ENCODE assay signal across 19 mouse cellular contexts in the genomic region with DNA sequence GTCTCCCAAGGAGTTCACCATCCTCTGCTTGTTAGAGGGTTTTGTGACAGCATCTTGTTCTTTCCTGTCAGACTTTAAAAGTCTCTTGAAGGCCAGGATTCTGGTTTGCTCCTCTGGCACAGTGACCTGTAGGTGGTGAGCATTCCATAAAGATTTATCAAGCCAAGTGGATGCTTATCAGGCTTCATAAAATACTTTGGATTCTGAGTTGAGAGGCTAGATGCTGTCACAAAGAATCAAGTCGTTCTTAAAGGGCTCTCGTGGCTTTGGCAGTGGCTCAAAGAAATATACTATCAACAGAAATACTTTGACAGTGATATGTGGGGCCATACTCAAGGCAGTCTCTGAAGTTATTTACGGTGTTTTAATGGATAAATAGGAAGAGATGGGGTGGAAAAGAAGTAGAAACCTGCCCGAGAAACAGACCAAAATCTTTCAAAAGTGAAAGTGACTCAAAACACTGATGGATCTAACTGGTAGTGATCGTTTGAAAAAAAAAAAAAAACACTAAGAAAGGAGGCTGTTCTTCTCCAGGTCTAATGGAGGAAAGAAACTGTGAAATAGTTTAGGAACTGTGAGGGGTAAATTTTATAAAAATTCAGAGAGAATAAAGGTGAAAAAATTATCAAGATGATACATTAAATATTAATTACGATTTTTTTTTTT.
DNase-seq lines count a peak whose midpoint lies in the region; ATAC-seq and TF ChIP-seq lines count a peak whose summit lies in the region.
"Had no signal": no experiment of that assay in that cellular context is flagged by ENCODE, and none has a peak within 500 bp of the region (broad histone marks: within the 10 kb centered on the region; RNA-seq: fewer than 3 reads in every experiment).

No protein-coding gene starts in this region.

- H3K27ac ChIP-seq in heart, embryonic 15.5 days = no peak overlapping the region
- H3K27ac ChIP-seq in heart, embryonic 10.5 days = no peak overlapping the region
- no peak overlapping the region for H3K27ac ChIP-seq in lung, postnatal 0 days (ENCODE audit: low read length)
- H3K27ac ChIP-seq: embryonic facial prominence, embryonic 13.5 days; gastrocnemius, adult 2 months; limb, embryonic 13.5 days; liver, embryonic 15.5 days; neural tube, embryonic 13.5 days had no signal

- H3K4me3 ChIP-seq in heart, embryonic 15.5 days = no peak overlapping the region
- no peak overlapping the region for H3K4me3 ChIP-seq in heart, embryonic 10.5 days
- H3K4me3 ChIP-seq in lung, postnatal 0 days (ENCODE audit: low read depth, low read length) = no peak overlapping the region
- H3K4me3 ChIP-seq: embryonic facial prominence, embryonic 13.5 days; gastrocnemius, adult 2 months; limb, embryonic 13.5 days; liver, embryonic 15.5 days; neural tube, embryonic 13.5 days had no signal

- ATAC-seq in heart, embryonic 15.5 days (replicated peaks; ENCODE audit: insufficient number of reproducible peaks, insufficient read depth, low FRiP score, low read depth) = no peak
- ATAC-seq in common myeloid progenitor, adult 5-6 weeks (replicated peaks; ENCODE audit: low read depth, poor library complexity, severe bottlenecking) = peak; percentile 39; the same call in 1 of the 2 replicates
- ATAC-seq in lung, postnatal 0 days = peak; percentile 67; the same call in 1 of the 2 replicates
- ATAC-seq in CD4-positive, CD25-positive, alpha-beta regulatory T cell, adult 4 months = no peak
- ATAC-seq: forebrain, postnatal 0 days had no signal

- H3K27me3 ChIP-seq in heart, embryonic 15.5 days = no peaks in the 10 kb centered on the region
- no peaks in the 10 kb centered on the region for H3K27me3 ChIP-seq in heart, embryonic 10.5 days (ENCODE audit: insufficient read depth, poor library complexity, severe bottlenecking)
- no peaks in the 10 kb centered on the region for H3K27me3 ChIP-seq in lung, postnatal 0 days (replicated peaks; ENCODE audit: insufficient read depth, low read length)
- H3K27me3 ChIP-seq: embryonic facial prominence, embryonic 13.5 days; limb, embryonic 13.5 days; liver, embryonic 15.5 days; neural tube, embryonic 13.5 days had no signal

- 37% methylated on average over 6 of the region's 6 CpGs for WGBS in heart, embryonic 15.5 days
- WGBS in heart, embryonic 10.5 days = 57% methylated on average over 6 of the region's 6 CpGs
- WGBS in lung, postnatal 0 days = 34% methylated on average over 6 of the region's 6 CpGs

- peaks cover 2% of the 10 kb centered on the region; the same call in 1 of the 2 replicates for H3K4me1 ChIP-seq in heart, embryonic 15.5 days (replicated peaks)
- no peaks in the 10 kb centered on the region for H3K4me1 ChIP-seq in heart, embryonic 10.5 days
- no peaks in the 10 kb centered on the region for H3K4me1 ChIP-seq in lung, postnatal 0 days (ENCODE audit: insufficient read depth, low read depth, low read length)
- H3K4me1 ChIP-seq: embryonic facial prominence, embryonic 13.5 days; limb, embryonic 13.5 days; liver, embryonic 15.5 days; neural tube, embryonic 13.5 days had no signal

- peak overlapping the region; percentile 16; the same call in 1 of the 2 replicates for H3K4me2 ChIP-seq in heart, embryonic 15.5 days
- no peak overlapping the region; the same call in 1 of the 2 replicates for H3K4me2 ChIP-seq in lung, postnatal 0 days (replicated peaks; ENCODE audit: low read depth, low read length)
- H3K4me2 ChIP-seq: embryonic facial prominence, embryonic 13.5 days; limb, embryonic 13.5 days; liver, embryonic 15.5 days; neural tube, embryonic 13.5 days had no signal

- DNase-seq in heart, embryonic 10.5 days (ENCODE audit: low spot score) = no peak
- peak; percentile 33 for DNase-seq in lung, postnatal 0 days (ENCODE audit: low spot score)
- peak; percentile 58 for DNase-seq in retina, postnatal 1 day
- DNase-seq in thymus, adult 18-20 months = no peak
- DNase-seq: cerebellum, adult 18-20 months; forebrain, postnatal 0 days; gastrocnemius, adult 2 months; heart, adult 11 months; kidney, adult 18-20 months; kidney, postnatal 25 days; right cerebral cortex, postnatal 4 days; thymus, postnatal 25 days had no signal

- H3K36me3 ChIP-seq in heart, embryonic 15.5 days = no peaks in the 10 kb centered on the region
- H3K36me3 ChIP-seq in heart, embryonic 10.5 days = no peaks in the 10 kb centered on the region
- H3K36me3 ChIP-seq in lung, postnatal 0 days (ENCODE audit: insufficient read depth, low read length) = no peaks in the 10 kb centered on the region
- H3K36me3 ChIP-seq: embryonic facial prominence, embryonic 13.5 days; limb, embryonic 13.5 days; liver, embryonic 15.5 days; neural tube, embryonic 13.5 days had no signal

- TF ChIP-seq CTCF in lung, postnatal 0 days (IDR thresholded peaks at IDR 0.05) = no peak

- no peak overlapping the region for H3K9ac ChIP-seq in heart, embryonic 15.5 days
- no peak overlapping the region for H3K9ac ChIP-seq in lung, postnatal 0 days (replicated peaks; ENCODE audit: low read depth)
- H3K9ac ChIP-seq: embryonic facial prominence, embryonic 13.5 days; forebrain, postnatal 0 days; limb, embryonic 13.5 days; liver, embryonic 15.5 days; neural tube, embryonic 13.5 days had no signal

- TF ChIP-seq EP300 in lung, postnatal 0 days (IDR thresholded peaks at IDR 0.05) = peak; percentile 84

- H3K9me3 ChIP-seq in heart, embryonic 15.5 days (replicated peaks) = no peaks in the 10 kb centered on the region
- H3K9me3 ChIP-seq in heart, embryonic 10.5 days = peaks cover 3% of the 10 kb centered on the region; the same call in 1 of the 2 replicates
- H3K9me3 ChIP-seq in lung, postnatal 0 days (ENCODE audit: low read length) = no peaks in the 10 kb centered on the region
- H3K9me3 ChIP-seq: embryonic facial prominence, embryonic 13.5 days; limb, embryonic 13.5 days; liver, embryonic 15.5 days; neural tube, embryonic 13.5 days had no signal

Comparison
In these comparisons a context has a peak if more than half of its experiments do, and no peak if none do; other contexts are left out.
1. ATAC-seq: peak in common myeloid progenitor, adult 5-6 weeks (single experiment) and lung, postnatal 0 days (single experiment); none in heart, embryonic 15.5 days (single experiment) and CD4-positive, CD25-positive, alpha-beta regulatory T cell, adult 4 months (single experiment).
2. DNase-seq: peak in lung, postnatal 0 days (single experiment) and retina, postnatal 1 day (single experiment); none in heart, embryonic 10.5 days (single experiment) and thymus, adult 18-20 months (0 of 2).